Comparison of ENCODE assay signal across 7 mouse cellular contexts in the genomic region with DNA sequence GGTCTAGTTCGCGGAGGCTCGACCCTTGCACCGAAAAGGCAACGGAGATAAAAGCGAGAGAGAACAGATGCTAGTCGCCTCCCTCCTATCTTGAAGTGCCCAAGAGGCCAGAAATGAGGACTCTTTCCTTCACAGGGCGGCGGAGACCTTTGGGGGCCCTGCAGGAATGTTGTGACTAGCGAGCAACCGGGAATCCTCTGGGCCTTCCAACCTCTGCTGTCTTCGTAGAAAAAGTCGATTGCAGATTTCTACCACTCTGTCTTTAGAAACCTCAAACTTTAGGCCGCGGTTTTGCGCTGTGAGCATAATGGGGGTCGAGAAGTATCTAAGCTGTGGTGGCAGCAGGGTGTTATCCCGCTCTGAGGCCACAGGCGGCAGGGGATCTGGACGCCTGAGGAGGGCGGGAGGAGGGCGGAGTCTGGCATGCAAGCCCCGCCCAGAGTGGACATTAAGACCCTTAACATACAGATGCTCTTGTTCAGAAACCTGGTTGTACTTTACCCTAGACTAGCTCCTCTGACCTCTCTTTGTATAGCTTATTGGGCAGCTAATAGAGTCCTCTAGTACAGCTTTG. TPM values are rescaled to one million over a fixed set of nuclear protein-coding genes. Genes with fewer than 3 reads are reported as not detected.
A peak's percentile ranks its signal among the peaks of the same experiment; 100 is the strongest.
DNase-seq lines count a peak whose midpoint lies in the region; ATAC-seq lines count a peak whose summit lies in the region.

No protein-coding gene starts in this region.

- 1% methylated on average over 23 of the region's 23 CpGs for WGBS in lung, embryonic 16.5 days
- 2% methylated on average over 23 of the region's 23 CpGs for WGBS in embryonic facial prominence, embryonic 10.5 days
- 0% methylated on average over 23 of the region's 23 CpGs for WGBS in hindbrain, embryonic 16.5 days

- ATAC-seq in lung, embryonic 16.5 days (ENCODE audit: low read depth) = peak; percentile 89
- peak; percentile 66 for ATAC-seq in hindbrain, embryonic 16.5 days
- ATAC-seq in megakaryocyte progenitor cell, adult 5-6 weeks (replicated peaks; ENCODE audit: poor library complexity) = peak; percentile 72

- intact Hi-C loops in left cerebral cortex, postnatal 14 days (cut with DNase I) = no loop called here

- H3K9me3 ChIP-seq in lung, embryonic 16.5 days (ENCODE audit: control insufficient read depth, low read length) = no peaks in the 10 kb centered on the region
- H3K9me3 ChIP-seq in embryonic facial prominence, embryonic 10.5 days = peaks cover 10% of the 10 kb centered on the region
- 0 out of 2 replicates have a peak, but pooled peaks cover 2% of the 10 kb centered on the region for H3K9me3 ChIP-seq in hindbrain, embryonic 16.5 days (ENCODE audit: control insufficient read depth, low read length)

- peaks cover 23% of the 10 kb centered on the region for H3K27me3 ChIP-seq in lung, embryonic 16.5 days (ENCODE audit: control insufficient read depth, insufficient read depth, low read depth, low read length)
- peaks cover 72% of the 10 kb centered on the region for H3K27me3 ChIP-seq in embryonic facial prominence, embryonic 10.5 days (replicated peaks; ENCODE audit: low read depth, poor library complexity, severe bottlenecking)
- peaks cover 9% of the 10 kb centered on the region; the same call in 1 of the 2 replicates for H3K27me3 ChIP-seq in hindbrain, embryonic 16.5 days (replicated peaks; ENCODE audit: control insufficient read depth, insufficient read depth, low read length)

- peaks cover 4% of the 10 kb centered on the region for H3K4me1 ChIP-seq in lung, embryonic 16.5 days (replicated peaks; ENCODE audit: control insufficient read depth, insufficient read depth, low read length)
- peaks cover 12% of the 10 kb centered on the region for H3K4me1 ChIP-seq in embryonic facial prominence, embryonic 10.5 days
- H3K4me1 ChIP-seq in hindbrain, embryonic 16.5 days (ENCODE audit: control insufficient read depth, insufficient read depth, low read depth, low read length) = peaks cover 16% of the 10 kb centered on the region

- peak overlapping the region; percentile 100 for H3K4me2 ChIP-seq in lung, embryonic 16.5 days (ENCODE audit: low read depth, low read length)
- peak overlapping the region; percentile 92 for H3K4me2 ChIP-seq in hindbrain, embryonic 16.5 days (ENCODE audit: low read length)

- DNase-seq in lung, adult 18-20 months = no peak
- peak; percentile 77 for DNase-seq in embryonic facial prominence, embryonic 10.5 days (ENCODE audit: low spot score)
- no peak for DNase-seq in right cerebral cortex, postnatal 4 days
- DNase-seq in left cerebral cortex, postnatal 14 days (ENCODE audit: low spot score in 2 of 2) = no peak

- peak overlapping the region; percentile 71 for H3K9ac ChIP-seq in lung, embryonic 16.5 days (ENCODE audit: low read length)
- peak overlapping the region; percentile 87 for H3K9ac ChIP-seq in hindbrain, embryonic 16.5 days (ENCODE audit: low read depth, low read length)

- no peaks in the 10 kb centered on the region for H3K36me3 ChIP-seq in lung, embryonic 16.5 days (ENCODE audit: control insufficient read depth, insufficient read depth, low read length)
- no peaks in the 10 kb centered on the region for H3K36me3 ChIP-seq in embryonic facial prominence, embryonic 10.5 days (replicated peaks)
- no peaks in the 10 kb centered on the region for H3K36me3 ChIP-seq in hindbrain, embryonic 16.5 days (ENCODE audit: control insufficient read depth, insufficient read depth, low read length)

- peak overlapping the region; percentile 70 for H3K4me3 ChIP-seq in lung, embryonic 16.5 days (ENCODE audit: low read length)
- peak overlapping the region; percentile 77 for H3K4me3 ChIP-seq in embryonic facial prominence, embryonic 10.5 days
- peak overlapping the region; percentile 83 for H3K4me3 ChIP-seq in hindbrain, embryonic 16.5 days (ENCODE audit: low read length)

- no peak overlapping the region for H3K27ac ChIP-seq in lung, embryonic 16.5 days (ENCODE audit: low read length)
- H3K27ac ChIP-seq in embryonic facial prominence, embryonic 10.5 days (replicated peaks) = peak overlapping the region; percentile 72; the same call in 1 of the 2 replicates
- H3K27ac ChIP-seq in hindbrain, embryonic 16.5 days (ENCODE audit: low read depth, low read length) = peak overlapping the region; percentile 23

RNA-seq across cellular contexts. Expression of a gene that starts 24.1 kb away (rescaled TPM):
- 3.3 and 4.3 TPM in 2 replicates for polyA plus RNA-seq in lung, embryonic 16.5 days (2015; fragmentation: Nextera tagmentation; extraction: Ambion mirVana)
- 4.4 and 4.6 TPM in 2 replicates for polyA plus RNA-seq in embryonic facial prominence, embryonic 10.5 days (2016; fragmentation: Nextera tagmentation; extraction: Ambion mirVana)
- 3.8 and 6.8 TPM in 2 replicates for polyA plus RNA-seq in hindbrain, embryonic 16.5 days (2015; fragmentation: Nextera tagmentation; extraction: Ambion mirVana)
- total RNA-seq in megakaryocyte progenitor cell, adult 5-6 weeks (2015) = 1.2 and 2.0 TPM in 2 replicates
- total RNA-seq in megakaryocyte progenitor cell, adult 5-6 weeks (2017) = 1.4 and 2.1 TPM in 2 replicates
- total RNA-seq in left cerebral cortex, postnatal 14 days (2021) = 1 to 10 TPM; 5.9 to 6.0 TPM

RNA-seq across cellular contexts. Expression of a gene that starts 24.4 kb away (rescaled TPM):
- 0.18 TPM in 1 of 2 replicates, not detected in the other for polyA plus RNA-seq in lung, embryonic 16.5 days (2015; fragmentation: Nextera tagmentation; extraction: Ambion mirVana)
- polyA plus RNA-seq in embryonic facial prominence, embryonic 10.5 days (2016; fragmentation: Nextera tagmentation; extraction: Ambion mirVana) = 0.10 and 0.12 TPM in 2 replicates
- polyA plus RNA-seq in hindbrain, embryonic 16.5 days (2015; fragmentation: Nextera tagmentation; extraction: Ambion mirVana) = 2.9 and 3.0 TPM in 2 replicates
- not detected in 2 replicates for total RNA-seq in megakaryocyte progenitor cell, adult 5-6 weeks (2015)
- total RNA-seq in megakaryocyte progenitor cell, adult 5-6 weeks (2017) = not detected in 2 replicates
- 100 to 1,000 TPM; 129 to 146 TPM for total RNA-seq in left cerebral cortex, postnatal 14 days (2021)

RNA-seq across cellular contexts. Expression of a gene that starts 59.6 kb away (rescaled TPM):
- 14.8 and 16.8 TPM in 2 replicates for polyA plus RNA-seq in lung, embryonic 16.5 days (2015; fragmentation: Nextera tagmentation; extraction: Ambion mirVana)
- polyA plus RNA-seq in embryonic facial prominence, embryonic 10.5 days (2016; fragmentation: Nextera tagmentation; extraction: Ambion mirVana) = 7.1 and 7.6 TPM in 2 replicates
- 5.6 and 6.4 TPM in 2 replicates for polyA plus RNA-seq in hindbrain, embryonic 16.5 days (2015; fragmentation: Nextera tagmentation; extraction: Ambion mirVana)
- total RNA-seq in megakaryocyte progenitor cell, adult 5-6 weeks (2015) = 3.7 and 4.6 TPM in 2 replicates
- total RNA-seq in megakaryocyte progenitor cell, adult 5-6 weeks (2017) = 2.5 and 4.7 TPM in 2 replicates
- 10 to 100 TPM; 10.4 to 10.9 TPM for total RNA-seq in left cerebral cortex, postnatal 14 days (2021)
